Mouse (Mus musculus) stomach, embryonic 14.5 days (tissue): ENCODE results near the gene Picalm. TPM values are rescaled to one million over a fixed set of nuclear protein-coding genes. Genes with fewer than 3 reads are reported as not detected.
"Not testable (repeated sequence)": the region's sequence is repeated elsewhere in the genome, so short reads cannot be mapped to it uniquely, and the experiment has no call there.

Experiments
- ATAC-seq: fragments of 200-750 bp; cut with Nextera tagmentation; 2 replicates; pipeline ENCODE4 v1.8.0; 2017; ENCODE audit warnings: low read depth, moderate TSS enrichment; ENCODE audit not compliant: insufficient number of reproducible peaks, insufficient read depth, low FRiP score
- H3K27ac ChIP-seq: fragments of 300-500 bp; sonication (generic); 2 replicates; pipeline ENCODE4 v1.5.1; 2014; ENCODE audit warnings: mild to moderate bottlenecking, low read length, moderate library complexity, mixed read lengths
- H3K27me3 ChIP-seq: fragments of 300-500 bp; sonication (generic); 2 replicates; pipeline ENCODE4 v1.6.1; 2014; ENCODE audit warnings: low read length, control low read depth, mixed read lengths; ENCODE audit not compliant: control insufficient read depth, insufficient read depth
- H3K36me3 ChIP-seq: fragments of 300-500 bp; sonication (generic); 2 replicates; pipeline ENCODE4 v1.6.1; 2014; ENCODE audit warnings: mild to moderate bottlenecking, control low read depth, low read length, moderate library complexity, mixed read lengths; ENCODE audit not compliant: control insufficient read depth, insufficient read depth
- H3K4me1 ChIP-seq: fragments of 300-500 bp; sonication (generic); 2 replicates; pipeline ENCODE4 v1.6.1; 2014; ENCODE audit warnings: low read length, control low read depth, mixed read lengths; ENCODE audit not compliant: control insufficient read depth, insufficient read depth
- H3K4me2 ChIP-seq: fragments of 300-500 bp; sonication (generic); replicated peaks from 2 replicates; pipeline ENCODE4 v1.6.1; 2014; ENCODE audit warnings: low read depth, low read length, control low read depth
- H3K4me3 ChIP-seq: fragments of 300-500 bp; sonication (generic); 2 replicates; pipeline ENCODE4 v1.5.1; 2014; ENCODE audit warnings: low read depth, low read length, control low read depth
- H3K9ac ChIP-seq: fragments of 300-500 bp; sonication (generic); replicated peaks from 2 replicates; pipeline ENCODE4 v1.6.1; 2014; ENCODE audit warnings: low read depth, mild to moderate bottlenecking, control low read depth, low read length, moderate library complexity, mixed read lengths
- H3K9me3 ChIP-seq: fragments of 300-500 bp; sonication (generic); 2 replicates; pipeline ENCODE4 v1.6.1; 2016; ENCODE audit warnings: low read depth, low read length, control low read depth; ENCODE audit not compliant: control insufficient read depth
- WGBS: fragments of 180-500 bp; shearing (Covaris S2); extraction: QIAGEN DNeasy Blood & Tissue Kit; methylation state at CpG from one replicate; pipeline ENCODE4 v1.1.7; 2014; 5-methylcytosine and 5-hydroxymethylcytosine counted together
- polyA plus RNA-seq: library from polyadenylated mRNA; unstranded; fragments of >200 nt; fragmentation: Nextera tagmentation; extraction: Ambion mirVana; gene quantifications from 2 replicates; pipeline ENCODE4 v1.2.1, GENCODE M21; 2014

Gene Picalm
- polyA plus RNA-seq, 1 experiment from 2014 or later, result 74.5 TPM

DNA sequence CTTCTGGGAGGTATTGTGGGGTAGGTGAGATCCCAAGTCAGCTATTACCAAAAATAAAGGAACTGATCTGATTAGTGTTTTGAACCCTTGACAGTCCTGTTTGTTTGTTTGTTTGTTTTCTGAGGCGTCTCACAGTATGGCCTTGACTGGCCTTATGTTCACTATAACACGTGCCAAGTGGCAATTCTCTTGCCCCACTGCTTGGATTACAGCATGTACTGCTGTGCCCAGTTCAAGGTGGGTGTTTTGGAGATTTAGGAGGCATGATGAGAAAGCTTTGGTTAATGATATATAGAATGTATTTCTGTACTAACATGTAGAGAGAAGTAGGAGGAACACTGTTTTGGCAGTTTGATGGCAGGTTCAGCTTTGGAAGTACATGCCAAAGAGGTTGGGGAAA lies 28.0 kb downstream of the Picalm start:
- H3K4me1 ChIP-seq, result no peaks in the 10 kb centered on the region
- no peak overlapping the region for H3K9ac ChIP-seq
- H3K36me3 ChIP-seq, result peaks cover 23% of the 10 kb centered on the region
- H3K9me3 ChIP-seq, result no peaks in the 10 kb centered on the region
- no peak overlapping the region for H3K4me3 ChIP-seq
- WGBS, result 74% methylated on average over 2 of the region's 2 CpGs
- no peak overlapping the region for H3K27ac ChIP-seq
- no peaks in the 10 kb centered on the region for H3K27me3 ChIP-seq
- ATAC-seq, result no peak
- no peak overlapping the region for H3K4me2 ChIP-seq

GRCm38 (mm10) chr7:90160598-90160997 lies 30.6 kb downstream of the Picalm start:
- H3K36me3 ChIP-seq, result peaks cover 23% of the 10 kb centered on the region
- H3K27me3 ChIP-seq, result no peaks in the 10 kb centered on the region
- no peak for ATAC-seq
- 79% methylated on average over 5 of the region's 5 CpGs for WGBS
- no peak overlapping the region for H3K9ac ChIP-seq
- H3K9me3 ChIP-seq, result no peaks in the 10 kb centered on the region
- H3K4me2 ChIP-seq, result no peak overlapping the region
- no peaks in the 10 kb centered on the region for H3K4me1 ChIP-seq
- H3K4me3 ChIP-seq, result no peak overlapping the region
- H3K27ac ChIP-seq, result no peak overlapping the region

GRCm38 (mm10) chr7:90164276-90164675 lies 34.3 kb downstream of the Picalm start:
- Histone ChIP-seq H3K36me3 (peaks cover 35% of the 10 kb centered on the region), H3K27ac (no peak overlapping the region), H3K4me1 (no peaks in the 10 kb centered on the region), H3K4me3 (no peak overlapping the region), H3K27me3 (no peaks in the 10 kb centered on the region), H3K9me3 (no peaks in the 10 kb centered on the region), H3K9ac (no peak overlapping the region), H3K4me2 (no peak overlapping the region)
- 67% methylated on average over 1 of the region's 1 CpGs for WGBS
- ATAC-seq, result no peak

DNA sequence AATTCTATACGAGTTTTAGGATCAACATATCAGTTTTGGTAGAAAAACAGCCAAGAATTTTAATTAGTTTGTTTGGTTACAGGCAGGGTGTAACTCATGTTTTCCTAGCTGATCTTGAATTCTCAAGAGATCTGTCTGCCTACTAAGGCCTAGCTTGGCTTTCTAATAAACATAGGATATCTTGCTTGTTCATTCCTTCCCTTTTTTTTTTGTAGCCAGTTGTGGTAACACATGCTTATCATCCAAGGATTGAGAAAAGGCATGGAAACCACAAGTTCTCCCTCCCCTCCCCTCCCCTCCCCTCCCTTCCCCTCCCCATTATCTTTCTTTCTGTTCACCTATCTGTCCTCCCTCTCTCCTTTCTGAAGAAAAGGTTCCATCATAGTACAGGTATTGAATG lies 36.0 kb downstream of the Picalm start:
- 69% methylated on average over 1 of the region's 1 CpGs for WGBS
- no peaks in the 10 kb centered on the region for H3K27me3 ChIP-seq
- no peak overlapping the region for H3K4me2 ChIP-seq
- no peak overlapping the region for H3K27ac ChIP-seq
- H3K9ac ChIP-seq, result no peak overlapping the region
- no peak for ATAC-seq
- H3K4me3 ChIP-seq, result no peak overlapping the region
- H3K4me1 ChIP-seq, result no peaks in the 10 kb centered on the region
- no peaks in the 10 kb centered on the region for H3K9me3 ChIP-seq
- peaks cover 36% of the 10 kb centered on the region for H3K36me3 ChIP-seq

DNA sequence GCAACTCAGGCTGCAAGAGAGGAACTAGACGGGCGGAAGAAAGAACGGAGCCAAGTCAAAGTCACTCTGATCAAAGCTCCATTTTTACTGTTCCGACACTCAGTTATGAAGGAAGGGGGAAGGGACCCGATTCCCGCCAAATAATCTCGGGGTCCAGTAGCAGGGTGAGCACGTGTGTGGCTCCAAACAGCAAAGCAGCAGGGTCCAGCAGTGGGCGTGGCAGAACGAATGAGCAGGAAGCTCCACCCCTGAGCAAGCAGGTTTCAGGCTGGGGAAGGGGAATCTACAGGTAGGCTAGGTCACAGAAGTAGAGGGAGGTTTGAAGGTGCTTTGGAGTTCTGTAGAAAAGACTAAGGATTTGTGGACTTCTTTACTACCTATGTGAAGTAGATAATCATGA lies 37.8 kb downstream of the Picalm start:
- not testable (repeated sequence) for H3K27me3 ChIP-seq, H3K4me2 ChIP-seq, H3K27ac ChIP-seq, H3K4me3 ChIP-seq, H3K9ac ChIP-seq, ATAC-seq, H3K9me3 ChIP-seq, H3K4me1 ChIP-seq
- peaks cover 28% of the 10 kb centered on the region for H3K36me3 ChIP-seq
- 86% methylated on average over 10 of the region's 10 CpGs for WGBS

DNA sequence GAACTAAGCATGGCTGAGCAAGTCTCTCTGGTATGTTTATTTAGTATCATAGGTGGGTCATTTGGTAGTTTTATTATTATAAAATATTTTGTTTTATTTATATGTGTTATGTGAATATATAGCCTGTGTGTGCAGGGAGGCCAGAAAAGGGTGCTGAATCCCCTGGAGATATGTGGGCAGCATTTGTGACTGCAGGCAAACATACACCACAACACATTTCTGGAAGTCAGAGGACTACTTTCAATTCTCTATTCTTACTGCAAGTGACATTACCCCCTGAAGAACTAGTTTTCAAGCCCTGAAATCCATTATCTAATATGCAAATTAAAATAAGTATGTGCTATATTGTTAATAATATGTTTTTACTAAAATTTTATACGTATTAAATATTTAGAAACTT lies 43.8 kb downstream of the Picalm start:
- ATAC-seq, result no peak
- Histone ChIP-seq H3K4me1 (no peaks in the 10 kb centered on the region), H3K27me3 (no peaks in the 10 kb centered on the region), H3K4me3 (no peak overlapping the region), H3K27ac (no peak overlapping the region), H3K4me2 (no peak overlapping the region), H3K9ac (no peak overlapping the region), H3K9me3 (no peaks in the 10 kb centered on the region), H3K36me3 (peaks cover 48% of the 10 kb centered on the region)
- WGBS, result 97% methylated on average over 1 of the region's 1 CpGs

- Histone ChIP-seq H3K27ac (no peak overlapping the region), H3K4me1 (no peaks in the 10 kb centered on the region), H3K4me2 (no peak overlapping the region), H3K27me3 (no peaks in the 10 kb centered on the region), H3K9me3 (no peaks in the 10 kb centered on the region), H3K9ac (no peak overlapping the region), H3K4me3 (no peak overlapping the region), H3K36me3 (peaks cover 51% of the 10 kb centered on the region)
- 85% methylated on average over 2 of the region's 2 CpGs for WGBS
- ATAC-seq, result no peak
Measured at GRCm38 (mm10) chr7:90175576-90175975, 45.6 kb downstream of the Picalm start.

DNA sequence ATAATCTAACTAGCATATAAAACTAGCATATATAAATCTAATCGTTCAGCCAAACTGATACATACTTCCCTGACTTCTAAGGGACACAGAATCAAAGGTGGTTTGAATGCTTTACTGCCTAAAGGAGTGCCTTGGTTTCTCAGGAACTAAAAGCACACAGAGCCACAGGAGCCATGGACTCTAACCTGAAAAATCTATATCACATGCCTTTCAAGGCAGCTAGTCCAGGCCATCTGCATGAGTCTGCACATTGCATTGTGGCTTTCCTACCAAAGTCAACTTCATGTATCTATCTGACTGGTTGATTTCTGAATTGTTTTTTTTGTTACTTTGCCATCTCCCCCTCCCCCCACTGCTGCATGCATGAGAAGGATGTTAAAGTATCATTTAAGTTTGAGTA lies 50.6 kb downstream of the Picalm start:
- Histone ChIP-seq H3K9ac (no peak overlapping the region), H3K4me1 (no peaks in the 10 kb centered on the region), H3K27ac (no peak overlapping the region), H3K4me3 (no peak overlapping the region), H3K4me2 (no peak overlapping the region), H3K9me3 (no peaks in the 10 kb centered on the region), H3K27me3 (no peaks in the 10 kb centered on the region), H3K36me3 (peaks cover 32% of the 10 kb centered on the region)
- whole genome bisulfite sequencing, result 89% methylated on average over 1 of the region's 1 CpGs
- no peak for ATAC-seq

DNA sequence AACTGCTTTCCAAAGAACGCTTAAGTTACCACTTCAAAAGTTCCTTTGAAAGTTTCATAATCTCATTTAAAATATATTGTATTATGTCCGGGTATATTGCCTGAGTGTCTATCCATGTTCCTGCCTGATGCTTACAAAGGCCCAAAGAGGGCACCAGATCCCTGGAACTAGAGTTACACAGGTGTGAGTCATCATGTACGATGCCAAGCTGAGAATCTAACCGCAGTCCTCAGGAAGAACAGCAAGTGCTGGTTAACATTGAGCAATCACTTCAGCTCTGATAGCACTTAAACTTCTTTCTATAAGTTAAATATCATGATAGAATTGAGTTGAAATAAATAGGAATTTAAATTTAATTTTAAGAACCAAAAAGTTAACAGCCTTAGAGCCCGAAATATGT lies 70.2 kb downstream of the Picalm start:
- Histone ChIP-seq H3K4me1 (no peaks in the 10 kb centered on the region), H3K27ac (no peak overlapping the region), H3K27me3 (no peaks in the 10 kb centered on the region), H3K4me3 (no peak overlapping the region), H3K36me3 (peaks cover 34% of the 10 kb centered on the region), H3K4me2 (no peak overlapping the region), H3K9me3 (no peaks in the 10 kb centered on the region), H3K9ac (no peak overlapping the region)
- no peak for ATAC-seq
- WGBS, result 90% methylated on average over 5 of the region's 5 CpGs
